Mouse (Mus musculus) ES-E14 (cell line): ENCODE measurements at regions not wholly inside any gene's neighbourhood (a gene's known extent, or its start where the extent isn't known, plus 50 kb on each side); places are given as distances from the start of the nearest gene placed in this dataset.
A peak's percentile ranks its signal among the peaks of the same experiment; 100 is the strongest.

Source experiments
- DNase-seq: peaks from one replicate; pipeline ENCODE4 v3.0.0-alpha.2; 2013; ENCODE audit warnings: low read depth, low spot score
- H3K27ac ChIP-seq: 2 replicates; pipeline ENCODE4 v1.5.1; 2012; ENCODE audit warnings: low read depth, mild to moderate bottlenecking, low read length, moderate library complexity, mixed read lengths; ENCODE audit not compliant: poor library complexity, insufficient read depth, severe bottlenecking
- H3K36me3 ChIP-seq: 2 replicates; pipeline ENCODE4 v1.6.1; 2012; ENCODE audit warnings: mild to moderate bottlenecking, low read length, moderate library complexity, mixed read lengths; ENCODE audit not compliant: control insufficient read depth, poor library complexity, insufficient read depth, severe bottlenecking
- H3K4me1 ChIP-seq, 2 experiments: fragments of 150-350 bp in 1 of 2; sonication (generic) in 1 of 2; 2 replicates each; pipeline ENCODE4 v1.6.1; 2012; ENCODE audit warnings: low read length in 2 of 2, mild to moderate bottlenecking in 1 of 2, mixed read lengths in 1 of 2; ENCODE audit not compliant: control insufficient read depth in 2 of 2, insufficient read depth in 2 of 2, poor library complexity in 1 of 2
- H3K4me3 ChIP-seq, 2 experiments: fragments of 150-350 bp in 1 of 2; sonication (generic) in 1 of 2; 2 replicates each; pipeline ENCODE4 v1.5.1; 2012; ENCODE audit warnings: low read length in 2 of 2, low read depth in 1 of 2, mild to moderate bottlenecking in 1 of 2, mixed read lengths in 1 of 2; ENCODE audit not compliant: insufficient read depth in 1 of 2, poor library complexity in 1 of 2, severe bottlenecking in 1 of 2
- H3K9ac ChIP-seq: 2 replicates; pipeline ENCODE4 v1.6.1; 2012; ENCODE audit warnings: low read depth, mild to moderate bottlenecking, low read length, mixed read lengths; ENCODE audit not compliant: poor library complexity, insufficient read depth, severe bottlenecking
- H3K9me3 ChIP-seq: fragments of 150-350 bp; sonication (generic); 2 replicates; pipeline ENCODE4 v1.6.1; 2012; ENCODE audit warnings: low read depth, mild to moderate bottlenecking, low read length; ENCODE audit not compliant: control insufficient read depth, insufficient read depth
- CHD2 ChIP-seq: IDR thresholded peaks from 2 replicates; pipeline ENCODE4 v1.6.1; 2014; ENCODE audit warnings: mild to moderate bottlenecking, low read depth, low read length, inconsistent platforms
- HCFC1 ChIP-seq: IDR thresholded peaks from 2 replicates; pipeline ENCODE4 v1.6.1; 2012; ENCODE audit warnings: low read length, inconsistent platforms, borderline replicate concordance; ENCODE audit not compliant: insufficient read depth
- MAFK ChIP-seq: IDR thresholded peaks from 2 replicates; pipeline ENCODE4 v1.6.1; 2014; ENCODE audit warnings: mild to moderate bottlenecking, low read depth, low read length, inconsistent platforms; ENCODE audit not compliant: insufficient read depth
- ZC3H11A ChIP-seq: IDR thresholded peaks from 2 replicates; pipeline ENCODE4 v1.6.1; 2012; ENCODE audit warnings: low read depth, mild to moderate bottlenecking, inconsistent platforms, low read length, borderline replicate concordance
- ZNF384 ChIP-seq: IDR thresholded peaks from 2 replicates; pipeline ENCODE4 v1.6.1; 2012; ENCODE audit warnings: low read depth, low read length, inconsistent platforms
- in situ Hi-C, 2 experiments: fragments of 600-800 bp; cut with MboI; formaldehyde crosslinking; loops; one replicate each; pipeline ENCODE4 v1.15.1; 2025; ENCODE audit warnings: low sequenced_read_pairs in 2 of 2, inconsistent platforms in 1 of 2; ENCODE audit not compliant: unreplicated experiment in 2 of 2

DNA sequence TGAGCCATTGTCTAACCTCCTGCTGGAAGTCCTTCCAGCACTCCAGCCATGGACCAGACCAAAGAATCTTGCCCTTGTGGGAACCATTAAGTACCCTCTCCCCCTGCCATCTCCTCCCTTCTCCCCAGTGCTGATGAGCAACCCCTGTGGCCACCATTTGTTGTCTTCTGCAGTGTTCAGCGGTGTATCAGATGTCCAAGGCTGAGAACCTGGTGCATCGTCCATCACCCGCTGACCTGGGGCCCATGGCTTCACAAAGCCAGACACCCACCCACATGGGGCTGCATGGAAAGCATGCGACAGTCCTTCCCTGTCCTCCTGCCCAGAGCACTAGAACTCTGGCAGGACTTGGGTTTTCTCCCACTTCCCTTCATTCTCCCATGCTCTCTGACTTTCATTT lies 1596.7 kb downstream of the D3Ertd751e start:
- in situ Hi-C loops, result no loop called here
- Histone ChIP-seq H3K9me3 (no peaks in the 10 kb centered on the region), H3K4me1 (no peaks in the 10 kb centered on the region), H3K9ac (no peak overlapping the region), H3K4me3 (no peak overlapping the region), H3K36me3 (no peaks in the 10 kb centered on the region), H3K27ac (no peak overlapping the region)
- DNase-seq, result no peak
- TF ChIP-seq MAFK (no peak), CHD2 (no peak), ZNF384 (no peak), HCFC1 (no peak), ZC3H11A (no peak)

DNA sequence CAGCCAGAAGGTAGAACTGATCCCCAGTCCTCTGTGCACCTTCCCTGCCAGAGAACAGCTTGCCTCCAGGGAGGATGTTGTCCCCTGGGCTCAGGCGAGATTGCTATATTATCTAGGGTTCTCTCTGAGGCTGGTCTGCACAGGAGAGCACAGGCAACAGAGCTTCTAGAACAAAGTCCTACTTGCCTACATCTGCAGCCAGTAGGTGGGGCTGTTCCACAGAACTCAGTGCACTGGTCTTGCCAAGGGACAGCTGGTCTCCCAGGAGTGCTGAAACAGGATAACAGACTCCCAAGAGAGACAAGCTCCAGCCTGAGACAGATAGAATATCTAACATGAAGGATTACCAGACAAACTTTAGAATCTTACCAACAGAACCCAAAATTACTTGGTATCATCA lies 1600.5 kb downstream of the D3Ertd751e start:
- no peak overlapping the region for H3K4me3 ChIP-seq
- H3K27ac ChIP-seq, result no peak overlapping the region
- H3K9ac ChIP-seq, result no peak overlapping the region
- H3K36me3 ChIP-seq, result no peaks in the 10 kb centered on the region
- no peaks in the 10 kb centered on the region for H3K9me3 ChIP-seq
- in situ Hi-C loops, result no loop called here
- H3K4me1 ChIP-seq, result no peaks in the 10 kb centered on the region
- TF ChIP-seq ZNF384, result no peak
- no peak for TF ChIP-seq CHD2
- no peak for TF ChIP-seq MAFK
- no peak for TF ChIP-seq ZC3H11A
- no peak for TF ChIP-seq HCFC1
- DNase-seq, result peak; percentile 1

DNA sequence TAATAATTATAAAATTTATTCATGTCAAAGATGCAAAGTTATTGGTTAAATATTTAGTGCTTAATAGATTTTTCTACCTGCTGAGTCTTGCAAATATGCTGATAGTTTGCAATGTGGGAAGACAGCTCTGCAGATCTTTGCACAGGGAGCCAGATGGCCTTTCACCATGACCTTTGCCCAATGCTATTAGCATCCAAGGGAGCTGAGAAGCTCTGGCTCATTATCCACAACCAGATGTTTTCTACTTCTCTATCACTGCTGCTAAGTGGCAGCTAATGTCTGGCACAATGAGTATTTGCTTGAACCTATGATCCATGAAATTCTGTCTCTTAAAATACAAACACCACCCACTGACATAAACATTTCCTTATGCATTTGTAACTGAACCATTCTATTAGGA lies 1610.4 kb downstream of the D3Ertd751e start:
- in situ Hi-C loops, result no loop called here

DNA sequence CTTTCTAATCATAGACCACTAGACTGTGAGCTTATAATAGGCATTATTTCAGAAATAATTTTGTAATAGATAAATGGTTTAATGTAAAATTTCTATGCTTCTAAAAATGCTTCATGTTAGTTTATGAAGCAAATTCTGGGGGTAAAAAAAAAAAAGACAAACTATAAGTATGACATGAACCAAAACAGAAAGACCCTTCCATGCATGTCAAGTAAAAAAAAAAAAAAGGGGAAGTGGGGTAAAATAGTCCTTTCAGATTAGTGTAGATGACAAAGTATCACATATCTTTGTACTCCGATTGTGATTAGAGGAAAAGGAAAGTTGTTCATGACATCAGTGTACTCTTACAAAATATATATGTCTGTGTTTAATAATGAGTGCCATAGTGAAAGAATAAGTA lies 1616.1 kb downstream of the D3Ertd751e start:
- Histone ChIP-seq H3K27ac (no peak overlapping the region), H3K36me3 (no peaks in the 10 kb centered on the region), H3K4me3 (no peak overlapping the region), H3K9ac (no peak overlapping the region), H3K9me3 (no peaks in the 10 kb centered on the region), H3K4me1 (no peaks in the 10 kb centered on the region)
- in situ Hi-C loops, result no loop called here
- TF ChIP-seq ZNF384, result no peak
- no peak for DNase-seq

More for the DNA sequence above, 1610.4 kb downstream of the D3Ertd751e start:
- H3K36me3 ChIP-seq, result no peaks in the 10 kb centered on the region
- H3K4me1 ChIP-seq, result no peaks in the 10 kb centered on the region
- no peak overlapping the region for H3K9ac ChIP-seq
- no peaks in the 10 kb centered on the region for H3K9me3 ChIP-seq
- no peak for DNase-seq
- H3K27ac ChIP-seq, result no peak overlapping the region
- no peak overlapping the region for H3K4me3 ChIP-seq
- no peak for TF ChIP-seq HCFC1
- no peak for TF ChIP-seq MAFK
- no peak for TF ChIP-seq ZC3H11A
- TF ChIP-seq CHD2, result no peak
- TF ChIP-seq ZNF384, result no peak

DNA sequence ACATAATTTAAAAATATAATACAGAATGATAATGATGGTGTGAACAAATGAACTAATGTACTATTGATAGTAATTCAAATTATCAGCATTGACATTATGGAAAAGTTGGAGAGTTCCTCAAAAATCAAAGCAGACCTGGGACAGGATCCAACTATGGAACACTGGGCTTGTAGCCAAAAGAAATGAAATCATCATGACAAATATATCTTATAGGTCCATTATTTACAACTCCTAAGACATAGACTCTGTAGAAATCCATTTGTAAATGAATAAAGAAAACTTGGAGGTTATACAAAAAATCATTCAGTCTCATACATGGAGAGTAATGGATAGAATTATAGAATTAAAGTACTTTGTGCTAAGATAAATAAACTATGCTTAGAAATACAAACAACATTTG lies 1657.5 kb downstream of the D3Ertd751e start:
- no peak for DNase-seq
- Histone ChIP-seq H3K4me1 (no peaks in the 10 kb centered on the region), H3K9me3 (no peaks in the 10 kb centered on the region), H3K27ac (no peak overlapping the region), H3K9ac (no peak overlapping the region), H3K4me3 (no peak overlapping the region), H3K36me3 (no peaks in the 10 kb centered on the region)
- in situ Hi-C loops, result no loop called here
- TF ChIP-seq HCFC1, result no peak
- TF ChIP-seq ZNF384, result no peak
- no peak for TF ChIP-seq MAFK
- TF ChIP-seq ZC3H11A, result no peak
- TF ChIP-seq CHD2, result no peak
